Mouse (Mus musculus) right cerebral cortex, postnatal 25 days (tissue): ENCODE measurements around the gene Scfd2.

Source experiments
- DNase-seq: peaks from one replicate; pipeline ENCODE4 v3.0.0; 2022

The Scfd2 gene

DNA sequence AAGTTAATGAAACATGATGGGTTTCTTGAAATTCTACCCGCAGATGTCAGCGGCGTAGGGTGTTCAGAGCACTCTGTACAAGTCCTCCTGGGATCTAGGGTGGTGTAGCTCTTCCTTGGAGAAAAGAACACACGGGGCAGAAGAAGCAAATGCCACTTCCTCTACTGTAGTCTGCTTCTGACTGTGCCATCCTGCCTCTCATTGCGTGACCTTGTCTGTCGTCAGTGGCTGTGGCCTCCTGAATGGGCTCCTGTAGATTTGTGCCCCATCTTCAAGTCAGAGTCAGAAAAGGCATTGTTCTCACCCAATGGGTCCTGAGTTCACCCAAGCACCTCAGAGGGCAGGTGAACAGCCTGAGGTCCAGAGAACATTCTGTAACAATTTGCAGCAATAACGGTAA is 367.0 kb downstream of the Scfd2 start:
- no peak for DNase-seq

DNA sequence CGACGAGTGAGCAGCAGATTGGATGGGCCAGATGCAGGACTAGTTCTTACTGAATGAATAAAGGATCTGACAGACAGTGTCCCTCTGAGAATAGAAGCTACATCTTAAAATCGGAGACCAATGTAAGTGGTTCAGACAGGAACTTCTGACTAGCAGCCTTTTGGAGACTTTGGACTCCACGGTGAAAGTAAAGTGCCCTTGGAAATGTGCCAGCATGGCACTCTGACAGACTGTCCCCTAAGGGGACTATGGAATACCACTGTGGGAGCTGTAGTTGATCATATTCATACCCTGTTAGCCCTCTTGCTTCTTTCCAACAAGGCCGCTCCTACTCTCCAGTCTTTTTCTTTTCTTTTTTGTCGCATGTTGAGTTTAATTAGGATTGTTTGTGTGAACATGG is 368.4 kb downstream of the Scfd2 start:
- no peak for DNase-seq

DNA sequence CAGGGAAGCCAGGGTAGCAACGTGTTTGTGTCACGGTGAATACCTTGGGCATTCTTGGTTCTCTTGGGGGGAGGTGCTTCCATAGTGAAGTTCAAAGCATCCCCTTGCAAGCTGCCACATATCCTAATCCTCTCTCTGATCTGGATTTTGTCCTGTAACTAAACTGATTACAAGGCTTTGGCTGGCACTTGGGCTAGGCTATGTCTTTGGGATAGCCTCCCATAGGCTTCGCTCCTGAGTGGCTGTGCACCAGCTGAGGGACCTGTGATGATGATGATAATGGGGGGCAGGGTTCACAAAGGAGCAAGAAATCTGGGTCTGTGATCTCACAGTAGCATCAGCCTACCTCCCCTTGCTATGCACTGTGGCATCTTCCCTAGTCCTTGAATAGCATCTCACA is 369.5 kb downstream of the Scfd2 start:
- DNase-seq, result no peak

DNA sequence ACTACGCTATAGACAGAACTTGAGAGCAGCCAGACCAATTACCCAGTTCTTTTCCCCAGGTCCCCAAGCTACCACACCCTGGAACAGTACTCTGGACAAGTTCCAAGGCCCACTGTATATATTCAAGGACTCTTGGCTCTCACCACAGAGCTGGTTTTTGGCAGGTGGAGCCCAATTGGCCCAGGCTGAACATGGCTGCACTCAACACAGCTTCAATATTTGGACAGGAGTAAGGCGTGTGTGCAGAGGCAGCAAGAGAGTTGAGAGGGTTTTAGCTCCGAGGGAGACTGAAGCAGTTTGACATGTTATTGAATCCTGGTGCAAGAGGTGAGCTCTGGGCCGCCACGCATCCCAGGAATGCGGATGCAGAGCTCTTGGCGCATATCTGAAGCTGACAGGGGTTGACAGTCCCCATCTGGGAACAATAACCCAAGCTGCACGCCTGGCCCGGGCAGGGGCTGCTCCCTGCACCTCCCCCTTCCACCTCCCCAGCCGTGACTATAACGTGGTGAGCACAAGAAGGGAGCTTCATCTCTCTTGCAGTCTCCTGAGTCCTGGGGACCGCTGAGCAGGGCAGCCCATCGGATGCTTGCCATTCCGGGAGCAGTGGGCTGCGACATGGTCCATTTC is 370.1 kb downstream of the Scfd2 start:
- no peak for DNase-seq

DNA sequence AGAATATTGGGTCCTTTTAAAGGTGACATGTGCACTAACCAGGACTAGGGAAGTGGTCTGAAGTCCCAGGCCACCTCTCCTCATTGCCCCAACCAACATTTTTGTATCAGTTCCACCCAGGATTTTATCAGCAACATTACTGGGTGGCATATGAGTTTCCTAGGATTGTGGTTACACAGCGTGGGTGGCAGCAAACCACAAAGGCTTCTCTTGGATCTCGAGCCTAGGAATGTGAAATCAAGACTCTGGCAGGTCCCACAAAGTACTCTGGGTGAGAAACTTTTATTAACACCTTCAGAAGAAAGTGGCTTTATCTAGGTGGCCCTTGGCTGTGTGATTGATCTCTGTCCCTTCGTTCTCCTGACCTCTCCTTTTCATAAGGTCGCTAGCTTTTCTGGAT is 371.2 kb downstream of the Scfd2 start:
- no peak for DNase-seq

DNA sequence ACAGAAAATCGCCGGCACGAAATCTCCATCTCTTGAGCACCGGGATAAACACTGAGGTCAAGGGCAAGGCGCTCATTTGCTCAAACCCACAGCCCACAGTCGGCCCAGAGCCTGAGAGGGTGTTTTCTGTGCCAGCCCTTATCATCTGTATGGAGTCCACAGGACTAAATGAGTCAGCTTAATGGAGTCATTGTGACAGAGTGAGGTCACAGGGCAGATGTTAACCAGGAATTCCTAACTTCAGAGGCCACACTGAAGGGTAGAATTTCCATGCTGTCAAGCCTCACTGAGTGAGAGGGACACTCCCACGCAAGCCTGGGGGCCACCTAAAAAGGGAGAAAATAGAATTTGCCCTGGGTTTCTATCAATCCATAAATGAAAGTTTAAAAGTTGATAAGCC is 371.7 kb downstream of the Scfd2 start:
- no peak for DNase-seq

DNA sequence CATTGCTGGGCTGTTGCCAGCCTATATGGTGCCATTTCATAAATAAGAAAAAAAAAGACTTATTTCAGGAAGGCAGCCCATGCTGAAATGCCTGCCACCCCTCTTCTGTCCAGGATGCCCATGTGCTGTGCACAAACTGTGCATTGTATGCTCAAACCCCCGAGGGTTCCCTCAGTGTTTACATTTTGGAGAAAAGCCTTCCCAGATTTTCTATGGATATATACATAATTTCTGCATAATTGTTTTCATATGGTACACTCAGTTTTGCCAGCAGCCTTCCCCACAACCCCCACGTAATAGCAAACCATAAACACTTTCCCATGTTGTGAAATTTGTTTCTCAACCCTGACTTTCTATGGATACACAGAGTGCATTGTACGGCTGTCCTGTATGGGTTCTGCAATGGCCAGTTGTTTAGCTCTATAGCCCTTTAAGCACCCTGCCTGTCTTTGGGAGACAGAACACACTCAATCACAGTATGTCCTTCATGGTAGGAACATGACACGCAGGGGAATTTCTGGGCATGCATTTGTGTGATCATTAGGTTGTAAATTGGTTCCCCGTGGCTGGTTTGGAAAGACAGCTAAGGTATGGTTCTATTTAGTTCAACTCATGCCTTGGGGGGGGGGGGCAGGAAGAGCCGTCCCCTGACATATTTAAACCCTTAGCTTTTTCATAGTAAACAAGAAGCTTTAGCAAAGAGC is 372.5 kb downstream of the Scfd2 start:
- DNase-seq, result no peak

DNA sequence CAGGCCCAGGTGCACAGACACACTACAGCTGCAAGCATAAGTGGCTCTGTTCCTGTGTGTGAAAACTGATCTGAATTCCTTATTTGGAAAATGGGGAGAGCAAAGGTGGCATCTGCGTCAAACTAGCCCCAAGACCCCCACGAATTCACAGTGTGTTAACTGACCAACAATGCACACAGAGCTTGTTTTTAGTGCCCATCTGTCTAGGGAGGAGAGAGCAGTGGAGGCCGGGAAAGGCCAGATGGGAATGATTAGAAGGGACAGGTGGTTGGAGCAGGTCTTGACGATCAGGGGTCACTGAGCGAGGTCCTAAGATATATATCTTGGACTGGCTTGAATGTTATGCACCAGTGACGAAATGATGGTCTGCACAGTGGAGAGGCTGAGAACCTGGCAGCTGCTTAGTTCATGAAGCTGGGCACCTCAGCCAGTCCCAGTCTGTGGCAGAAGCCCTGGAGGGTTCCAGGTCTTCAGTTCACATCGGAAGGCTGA is 375.7 kb downstream of the Scfd2 start:
- DNase-seq, result no peak
